Mouse (Mus musculus) intestine, postnatal 0 days (tissue): ENCODE data around the gene Msmb. TPM values are rescaled to one million over a fixed set of nuclear protein-coding genes. Genes with fewer than 3 reads are reported as not detected.
"Not testable (repeated sequence)": the region's sequence is repeated elsewhere in the genome, so short reads cannot be mapped to it uniquely, and the experiment has no call there.

Source experiments
- ATAC-seq: fragments of 200-750 bp; cut with Nextera tagmentation; 2 replicates; pipeline ENCODE4 v1.8.0; 2017; ENCODE audit warnings: mild to moderate bottlenecking, moderate TSS enrichment, moderate library complexity
- H3K27ac ChIP-seq: fragments of 300-500 bp; sonication (generic); 2 replicates; pipeline ENCODE4 v1.5.1; 2014; ENCODE audit warnings: mild to moderate bottlenecking, low read depth, low read length, moderate library complexity
- H3K27me3 ChIP-seq: fragments of 300-500 bp; sonication (generic); replicated peaks from 2 replicates; pipeline ENCODE4 v1.6.1; 2014; ENCODE audit warnings: low read length, mixed read lengths; ENCODE audit not compliant: control insufficient read depth, insufficient read depth
- H3K36me3 ChIP-seq: fragments of 300-500 bp; sonication (generic); 2 replicates; pipeline ENCODE4 v1.6.1; 2014; ENCODE audit warnings: mild to moderate bottlenecking, moderate library complexity; ENCODE audit not compliant: control insufficient read depth, insufficient read depth
- H3K4me1 ChIP-seq: fragments of 300-500 bp; sonication (generic); replicated peaks from 2 replicates; pipeline ENCODE4 v1.6.1; 2014; ENCODE audit warnings: antibody characterized with exemption, low read length, mixed read lengths; ENCODE audit not compliant: control insufficient read depth, insufficient read depth
- H3K4me2 ChIP-seq: fragments of 300-500 bp; sonication (generic); replicated peaks from 2 replicates; pipeline ENCODE4 v1.6.1; 2014; ENCODE audit warnings: low read depth, mild to moderate bottlenecking, moderate library complexity
- H3K4me3 ChIP-seq: fragments of 300-500 bp; sonication (generic); 2 replicates; pipeline ENCODE4 v1.5.1; 2014; ENCODE audit warnings: low read depth, low read length
- H3K9ac ChIP-seq: fragments of 300-500 bp; sonication (generic); 2 replicates; pipeline ENCODE4 v1.6.1; 2014; ENCODE audit warnings: mild to moderate bottlenecking, low read depth, low read length
- H3K9me3 ChIP-seq: fragments of 300-500 bp; sonication (generic); 2 replicates; pipeline ENCODE4 v1.6.1; 2016; ENCODE audit warnings: mixed run types; ENCODE audit not compliant: control insufficient read depth
- CTCF ChIP-seq: sonication (generic); IDR thresholded peaks from 2 replicates; pipeline ENCODE4 v1.5.1; 2016; ENCODE audit warnings: low read depth, mild to moderate bottlenecking, control low read depth, antibody characterized with exemption, moderate library complexity
- WGBS: fragments of 180-500 bp; shearing (Covaris S2); extraction: QIAGEN DNeasy Blood & Tissue Kit; methylation state at CpG from one replicate; pipeline ENCODE4 v1.1.7; 2014; 5-methylcytosine and 5-hydroxymethylcytosine counted together
- polyA plus RNA-seq: library from polyadenylated mRNA; unstranded; fragments of >200 nt; fragmentation: Nextera tagmentation; extraction: Ambion mirVana; gene quantifications from 2 replicates; pipeline ENCODE4 v1.2.1, GENCODE M21; 2015

Gene Msmb
- polyA plus RNA-seq, 1 experiment from 2014 or later: not detected

- no peak overlapping the region for H3K4me2 ChIP-seq
- H3K36me3 ChIP-seq: peaks cover 83% of the 10 kb centered on the region
- no peak overlapping the region for H3K27ac ChIP-seq
- WGBS: 95% methylated on average over 3 of the region's 3 CpGs
- H3K27me3 ChIP-seq: no peaks in the 10 kb centered on the region
- no peaks in the 10 kb centered on the region for H3K9me3 ChIP-seq
- H3K9ac ChIP-seq: no peak overlapping the region
- no peak for TF ChIP-seq CTCF
- H3K4me1 ChIP-seq: no peaks in the 10 kb centered on the region
- no peak for ATAC-seq
- no peak overlapping the region for H3K4me3 ChIP-seq
Observed at GRCm38 (mm10) chr14:32098951-32099350, 42.9 kb upstream of the Msmb start.

DNA sequence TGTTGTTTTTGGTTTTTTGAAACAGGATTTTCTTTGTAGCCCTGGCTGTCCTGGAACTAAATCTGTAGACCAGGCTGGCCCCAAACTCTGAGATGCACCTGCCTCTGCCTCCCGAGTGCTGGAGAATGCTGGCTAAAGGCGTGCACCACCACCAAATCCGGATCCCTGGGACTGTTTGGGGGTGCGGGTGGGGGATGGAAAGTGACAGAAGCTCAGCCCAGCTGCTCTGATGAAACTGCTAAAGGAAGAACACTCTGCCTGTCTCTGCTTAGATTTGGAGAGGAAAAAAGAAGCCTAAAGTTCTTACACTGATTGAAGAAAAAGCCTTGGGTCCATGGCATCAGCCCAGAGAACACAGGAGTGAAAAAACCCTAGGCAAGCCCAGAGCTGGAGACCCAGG is 38.3 kb upstream of the Msmb start:
- no peak for ATAC-seq
- Histone ChIP-seq H3K4me1 (no peaks in the 10 kb centered on the region), H3K36me3 (peaks cover 44% of the 10 kb centered on the region), H3K27me3 (no peaks in the 10 kb centered on the region), H3K27ac (no peak overlapping the region), H3K4me3 (no peak overlapping the region), H3K9me3 (no peaks in the 10 kb centered on the region), H3K9ac (no peak overlapping the region), H3K4me2 (no peak overlapping the region)
- TF ChIP-seq CTCF: no peak
- WGBS: 81% methylated on average over 4 of the region's 4 CpGs

DNA sequence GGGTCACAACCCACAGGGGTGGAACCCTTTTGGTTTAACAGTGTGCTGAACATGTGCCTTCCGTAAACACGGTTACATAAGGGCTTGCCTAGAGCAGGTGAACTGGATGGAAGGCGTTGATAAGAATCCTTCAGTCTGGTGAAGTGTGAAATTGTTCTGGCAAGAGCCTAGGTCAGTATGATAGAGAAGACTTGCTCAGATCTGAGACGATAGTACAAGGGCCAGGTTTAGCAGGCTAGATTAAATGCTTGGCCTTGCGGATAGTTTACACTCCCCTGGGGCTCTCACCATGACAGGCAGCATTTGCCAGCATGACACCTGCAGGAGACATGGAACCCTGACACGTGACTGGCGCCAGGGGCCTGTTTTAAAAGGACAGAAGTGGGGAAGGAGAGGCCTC is 36.2 kb upstream of the Msmb start:
- peaks cover 23% of the 10 kb centered on the region for H3K36me3 ChIP-seq
- 46% methylated on average over 7 of the region's 7 CpGs for WGBS
- no peaks in the 10 kb centered on the region for H3K9me3 ChIP-seq
- H3K9ac ChIP-seq: no peak overlapping the region
- H3K4me1 ChIP-seq: no peaks in the 10 kb centered on the region
- H3K4me3 ChIP-seq: no peak overlapping the region
- no peak for ATAC-seq
- H3K4me2 ChIP-seq: no peak overlapping the region
- H3K27ac ChIP-seq: no peak overlapping the region
- no peaks in the 10 kb centered on the region for H3K27me3 ChIP-seq
- no peak for TF ChIP-seq CTCF

DNA sequence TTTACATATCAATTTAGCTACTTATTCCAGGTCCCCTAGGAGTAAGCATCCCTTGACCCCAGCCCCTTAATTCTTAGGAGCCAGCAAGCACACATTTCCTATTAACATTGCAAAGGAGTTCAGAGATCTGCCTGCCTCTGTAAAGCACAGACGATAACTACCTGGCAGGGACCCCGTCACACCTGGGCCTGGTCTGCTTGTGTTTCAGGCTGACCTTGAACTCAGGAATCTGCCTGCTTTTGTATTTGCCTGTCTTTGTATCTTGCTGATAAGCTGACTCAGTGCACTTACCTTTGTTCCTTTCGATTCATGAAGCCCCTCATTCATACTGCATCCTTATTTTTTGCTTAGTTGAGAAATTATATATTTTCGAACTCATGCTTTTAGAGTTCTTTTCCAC is 34.9 kb upstream of the Msmb start:
- H3K4me3 ChIP-seq: no peak overlapping the region
- no peaks in the 10 kb centered on the region for H3K4me1 ChIP-seq
- 84% methylated on average over 4 of the region's 4 CpGs for WGBS
- H3K9ac ChIP-seq: no peak overlapping the region
- no peak for ATAC-seq
- H3K27me3 ChIP-seq: no peaks in the 10 kb centered on the region
- H3K9me3 ChIP-seq: no peaks in the 10 kb centered on the region
- no peak overlapping the region for H3K4me2 ChIP-seq
- peaks cover 17% of the 10 kb centered on the region for H3K36me3 ChIP-seq
- H3K27ac ChIP-seq: no peak overlapping the region
- no peak for TF ChIP-seq CTCF

DNA sequence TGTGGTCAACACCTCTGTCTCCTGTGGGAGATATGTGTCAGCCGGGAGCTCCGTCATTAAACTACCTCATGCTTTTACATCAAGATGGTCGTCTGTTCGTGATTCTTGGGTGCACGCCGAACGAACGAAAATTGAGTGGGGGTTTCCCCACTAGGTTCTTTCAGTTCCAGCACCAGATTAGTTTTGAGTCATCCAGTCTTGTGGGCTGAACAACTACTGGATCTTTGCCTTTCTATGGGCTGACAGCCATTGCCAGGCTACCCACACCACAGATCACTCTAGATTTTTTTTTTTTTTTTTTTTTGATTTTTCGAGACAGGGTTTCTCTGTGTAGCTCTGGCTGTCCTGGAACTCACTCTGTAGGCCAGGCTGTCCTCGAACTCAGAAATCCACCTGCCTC is 29.7 kb upstream of the Msmb start:
- H3K4me1 ChIP-seq, H3K27ac ChIP-seq, ATAC-seq, H3K4me3 ChIP-seq, H3K9me3 ChIP-seq, H3K27me3 ChIP-seq, H3K9ac ChIP-seq, H3K36me3 ChIP-seq, H3K4me2 ChIP-seq: not testable (repeated sequence)
- WGBS: 88% methylated on average over 10 of the region's 10 CpGs

DNA sequence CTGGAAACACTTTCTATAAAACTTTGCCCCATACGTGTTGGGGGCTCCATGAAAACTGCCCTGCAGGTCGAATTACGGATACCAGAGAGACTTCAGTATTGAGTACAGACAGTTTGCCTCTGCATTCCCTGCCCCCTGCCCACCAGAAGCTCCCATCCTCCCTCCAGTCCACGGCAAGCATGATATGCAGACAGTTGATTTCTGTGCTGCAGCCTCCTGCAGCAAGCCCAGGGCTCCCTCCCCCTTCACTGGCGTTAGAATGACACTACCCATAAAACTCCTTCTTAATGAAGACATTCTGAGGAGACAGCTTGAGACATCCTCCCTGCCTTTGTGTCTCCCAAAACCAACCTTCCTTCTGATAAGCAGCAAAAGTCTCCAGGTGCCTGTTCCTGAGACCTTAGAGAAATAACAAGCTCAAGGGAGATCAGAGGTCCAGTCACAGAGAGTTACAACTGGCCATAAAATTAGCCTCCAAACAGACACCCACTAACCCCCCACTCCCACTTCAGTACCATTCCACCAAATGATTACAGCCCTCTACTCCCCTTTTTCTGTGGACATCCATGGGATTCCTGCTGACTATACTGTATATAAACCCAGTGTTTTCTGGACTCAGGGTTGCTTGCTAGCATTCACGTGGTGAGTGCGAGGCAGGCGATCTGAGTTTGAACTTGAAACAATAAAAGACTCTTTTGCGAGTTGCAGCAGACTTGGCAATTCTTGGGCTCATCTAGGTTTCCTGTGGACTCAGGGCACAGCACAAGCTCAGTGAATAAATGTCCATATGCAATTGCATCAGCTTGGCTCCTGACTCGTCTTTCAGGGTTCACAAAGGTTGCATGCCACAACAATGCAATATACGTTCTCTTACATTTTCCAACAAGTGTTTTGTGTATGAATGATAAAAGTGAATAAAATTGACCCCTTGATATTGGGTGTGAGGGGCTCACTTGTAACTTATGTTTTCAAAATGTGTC is 20.6 kb upstream of the Msmb start:
- no peak for TF ChIP-seq CTCF
- WGBS: 71% methylated on average over 11 of the region's 11 CpGs
- no peak overlapping the region for H3K9ac ChIP-seq
- no peaks in the 10 kb centered on the region for H3K4me1 ChIP-seq
- H3K4me2 ChIP-seq: no peak overlapping the region
- H3K9me3 ChIP-seq: no peaks in the 10 kb centered on the region
- ATAC-seq: no peak
- H3K4me3 ChIP-seq: no peak overlapping the region
- no peaks in the 10 kb centered on the region for H3K27me3 ChIP-seq
- no peak overlapping the region for H3K27ac ChIP-seq
- H3K36me3 ChIP-seq: no peaks in the 10 kb centered on the region
